Mouse (Mus musculus) liver, embryonic 13.5 days (tissue): ENCODE measurements around the gene Abhd6. TPM values are rescaled to one million over a fixed set of nuclear protein-coding genes. Genes with fewer than 3 reads are reported as not detected.

ENCODE experiments used
- ATAC-seq: fragments of 200-750 bp; cut with Nextera tagmentation; 2 replicates; pipeline ENCODE4 v1.8.0; 2017; ENCODE audit warnings: low read depth, mild to moderate bottlenecking, moderate number of reproducible peaks, moderate library complexity
- DNase-seq: peaks from one replicate; pipeline ENCODE4 v3.0.0; 2022
- H3K27ac ChIP-seq: fragments of 300-500 bp; sonication (generic); 2 replicates; pipeline ENCODE4 v1.5.1; 2015; ENCODE audit warnings: moderate library complexity, mild to moderate bottlenecking, inconsistent platforms
- H3K27me3 ChIP-seq: fragments of 300-500 bp; sonication (generic); 2 replicates; pipeline ENCODE4 v1.6.1; 2015; ENCODE audit warnings: mild to moderate bottlenecking, inconsistent platforms
- H3K36me3 ChIP-seq: fragments of 300-500 bp; sonication (generic); 2 replicates; pipeline ENCODE4 v1.6.1; 2015; ENCODE audit warnings: mild to moderate bottlenecking, inconsistent platforms
- H3K4me1 ChIP-seq: fragments of 300-500 bp; sonication (generic); replicated peaks from 2 replicates; pipeline ENCODE4 v1.6.1; 2015; ENCODE audit warnings: inconsistent platforms
- H3K4me2 ChIP-seq: fragments of 300-500 bp; sonication (generic); 2 replicates; pipeline ENCODE4 v1.6.1; 2015; ENCODE audit warnings: inconsistent platforms, mild to moderate bottlenecking, moderate library complexity
- H3K4me3 ChIP-seq: fragments of 300-500 bp; sonication (generic); replicated peaks from 2 replicates; pipeline ENCODE4 v1.5.1; 2015; ENCODE audit warnings: mild to moderate bottlenecking, inconsistent platforms
- H3K9ac ChIP-seq: fragments of 300-500 bp; sonication (generic); 2 replicates; pipeline ENCODE4 v1.6.1; 2015; ENCODE audit warnings: mild to moderate bottlenecking, inconsistent platforms
- H3K9me3 ChIP-seq: fragments of 300-500 bp; sonication (generic); replicated peaks from 2 replicates; pipeline ENCODE4 v1.6.1; 2016; ENCODE audit warnings: inconsistent platforms
- WGBS: fragments of 180-500 bp; shearing (Covaris S2); methylation state at CpG from one replicate; pipeline ENCODE4 v1.1.7; 2015; ENCODE audit not compliant: insufficient replicate concordance; 5-methylcytosine and 5-hydroxymethylcytosine counted together
- polyA plus RNA-seq: library from polyadenylated mRNA; unstranded; fragments of >200 nt; fragmentation: Nextera tagmentation; extraction: Ambion mirVana; gene quantifications from 2 replicates; pipeline ENCODE4 v1.2.1, GENCODE M21; 2015

Abhd6 gene
- polyA plus RNA-seq, 1 experiment from 2014 or later, result 9.3 TPM

GRCm38 (mm10) chr14:8044786-8045185 is 42.1 kb downstream of the Abhd6 start:
- Histone ChIP-seq H3K4me2 (no peak overlapping the region), H3K4me1 (no peaks in the 10 kb centered on the region), H3K27me3 (no peaks in the 10 kb centered on the region), H3K36me3 (no peaks in the 10 kb centered on the region), H3K27ac (no peak overlapping the region), H3K9me3 (no peaks in the 10 kb centered on the region), H3K4me3 (no peak overlapping the region), H3K9ac (no peak overlapping the region)
- ATAC-seq (no peak), DNase-seq (no peak)
- WGBS, result 77% methylated on average over 6 of the region's 6 CpGs

- 71% methylated on average over 11 of the region's 11 CpGs for WGBS
- H3K4me1 ChIP-seq, result no peaks in the 10 kb centered on the region
- H3K4me3 ChIP-seq, result no peak overlapping the region
- ATAC-seq (no peak), DNase-seq (no peak)
- H3K27me3 ChIP-seq, result no peaks in the 10 kb centered on the region
- no peak overlapping the region for H3K9ac ChIP-seq
- no peak overlapping the region for H3K4me2 ChIP-seq
- H3K9me3 ChIP-seq, result no peaks in the 10 kb centered on the region
- no peak overlapping the region for H3K27ac ChIP-seq
- no peaks in the 10 kb centered on the region for H3K36me3 ChIP-seq
Measured at GRCm38 (mm10) chr14:8045187-8045846, 42.6 kb downstream of the Abhd6 start.

GRCm38 (mm10) chr14:8046839-8047238 is 44.1 kb downstream of the Abhd6 start:
- Histone ChIP-seq H3K27me3 (no peaks in the 10 kb centered on the region), H3K36me3 (no peaks in the 10 kb centered on the region), H3K4me3 (no peak overlapping the region), H3K9me3 (no peaks in the 10 kb centered on the region), H3K27ac (no peak overlapping the region), H3K4me2 (no peak overlapping the region), H3K9ac (no peak overlapping the region), H3K4me1 (no peaks in the 10 kb centered on the region)
- ATAC-seq (no peak), DNase-seq (no peak)
- WGBS, result 73% methylated on average over 6 of the region's 6 CpGs

- Histone ChIP-seq H3K36me3 (no peaks in the 10 kb centered on the region), H3K27ac (no peak overlapping the region), H3K9me3 (no peaks in the 10 kb centered on the region), H3K27me3 (no peaks in the 10 kb centered on the region), H3K9ac (no peak overlapping the region), H3K4me1 (no peaks in the 10 kb centered on the region), H3K4me3 (no peak overlapping the region), H3K4me2 (no peak overlapping the region)
- WGBS, result 79% methylated on average over 10 of the region's 10 CpGs
- no peak for ATAC-seq
- DNase-seq, result no peak
Measured at GRCm38 (mm10) chr14:8049334-8049733, 46.6 kb downstream of the Abhd6 start.

- Histone ChIP-seq H3K36me3 (no peaks in the 10 kb centered on the region), H3K4me3 (no peak overlapping the region), H3K9me3 (no peaks in the 10 kb centered on the region), H3K27me3 (no peaks in the 10 kb centered on the region), H3K4me2 (no peak overlapping the region), H3K4me1 (no peaks in the 10 kb centered on the region), H3K9ac (no peak overlapping the region), H3K27ac (no peak overlapping the region)
- DNase-seq (no peak), ATAC-seq (no peak)
- WGBS, result 79% methylated on average over 2 of the region's 2 CpGs
Measured at GRCm38 (mm10) chr14:8051869-8052268, 49.2 kb downstream of the Abhd6 start.

GRCm38 (mm10) chr14:8052661-8053060 is 50.0 kb downstream of the Abhd6 start:
- no peaks in the 10 kb centered on the region for H3K36me3 ChIP-seq
- H3K4me1 ChIP-seq, result no peaks in the 10 kb centered on the region
- no peak overlapping the region for H3K27ac ChIP-seq
- H3K4me3 ChIP-seq, result no peak overlapping the region
- H3K9ac ChIP-seq, result no peak overlapping the region
- 87% methylated on average over 7 of the region's 7 CpGs for WGBS
- DNase-seq, result no peak
- H3K4me2 ChIP-seq, result no peak overlapping the region
- no peak for ATAC-seq
- H3K27me3 ChIP-seq, result no peaks in the 10 kb centered on the region
- H3K9me3 ChIP-seq, result no peaks in the 10 kb centered on the region

- no peak overlapping the region for H3K9ac ChIP-seq
- H3K4me1 ChIP-seq, result no peaks in the 10 kb centered on the region
- H3K4me3 ChIP-seq, result no peak overlapping the region
- no peak overlapping the region for H3K27ac ChIP-seq
- no peak overlapping the region for H3K4me2 ChIP-seq
- no peaks in the 10 kb centered on the region for H3K27me3 ChIP-seq
- H3K9me3 ChIP-seq, result no peaks in the 10 kb centered on the region
- no peak for ATAC-seq
- H3K36me3 ChIP-seq, result no peaks in the 10 kb centered on the region
- DNase-seq, result no peak
- WGBS, result 58% methylated on average over 17 of the region's 17 CpGs
Measured at GRCm38 (mm10) chr14:8054310-8055102, 51.8 kb downstream of the Abhd6 start.

- no peak overlapping the region for H3K4me3 ChIP-seq
- H3K36me3 ChIP-seq, result no peaks in the 10 kb centered on the region
- no peaks in the 10 kb centered on the region for H3K27me3 ChIP-seq
- WGBS, result 73% methylated on average over 5 of the region's 5 CpGs
- H3K4me1 ChIP-seq, result no peaks in the 10 kb centered on the region
- no peak overlapping the region for H3K4me2 ChIP-seq
- DNase-seq (no peak), ATAC-seq (no peak)
- H3K9me3 ChIP-seq, result no peaks in the 10 kb centered on the region
- no peak overlapping the region for H3K9ac ChIP-seq
- H3K27ac ChIP-seq, result no peak overlapping the region
Measured at GRCm38 (mm10) chr14:8056076-8056475, 53.4 kb downstream of the Abhd6 start.

GRCm38 (mm10) chr14:8059938-8060337 is 57.2 kb downstream of the Abhd6 start:
- Histone ChIP-seq H3K27me3 (no peaks in the 10 kb centered on the region), H3K4me3 (no peak overlapping the region), H3K27ac (no peak overlapping the region), H3K36me3 (no peaks in the 10 kb centered on the region), H3K4me1 (peaks cover 30% of the 10 kb centered on the region), H3K9me3 (no peaks in the 10 kb centered on the region), H3K4me2 (no peak overlapping the region), H3K9ac (no peak overlapping the region)
- ATAC-seq (no peak), DNase-seq (no peak)
- 81% methylated on average over 7 of the region's 7 CpGs for WGBS

GRCm38 (mm10) chr14:8062076-8062475 is 59.4 kb downstream of the Abhd6 start:
- no peak for DNase-seq
- H3K4me3 ChIP-seq, result no peak overlapping the region
- no peaks in the 10 kb centered on the region for H3K9me3 ChIP-seq
- H3K27ac ChIP-seq, result no peak overlapping the region
- peaks cover 30% of the 10 kb centered on the region for H3K4me1 ChIP-seq
- H3K36me3 ChIP-seq, result no peaks in the 10 kb centered on the region
- WGBS, result 16% methylated on average over 3 of the region's 3 CpGs
- H3K4me2 ChIP-seq, result no peak overlapping the region
- 0 out of 2 replicates have a peak, but pooled peaks have one; percentile 34 for ATAC-seq
- H3K27me3 ChIP-seq, result no peaks in the 10 kb centered on the region
- H3K9ac ChIP-seq, result no peak overlapping the region

- no peak overlapping the region for H3K27ac ChIP-seq
- H3K9me3 ChIP-seq, result no peaks in the 10 kb centered on the region
- no peak overlapping the region for H3K4me2 ChIP-seq
- no peaks in the 10 kb centered on the region for H3K27me3 ChIP-seq
- DNase-seq (no peak), ATAC-seq (no peak)
- no peaks in the 10 kb centered on the region for H3K36me3 ChIP-seq
- peaks cover 30% of the 10 kb centered on the region for H3K4me1 ChIP-seq
- WGBS, result 68% methylated on average over 3 of the region's 3 CpGs
- H3K9ac ChIP-seq, result no peak overlapping the region
- no peak overlapping the region for H3K4me3 ChIP-seq
Measured at GRCm38 (mm10) chr14:8062537-8063301, 60.0 kb downstream of the Abhd6 start.
